Mouse (Mus musculus) embryonic stem cell, embryonic (primary cell): ENCODE results near the gene Dvl2.

Experiments used
- CTCF ChIA-PET, 4 experiments: fragments of 300-600 bp in 2 of 4; fragments of 350-600 bp in 2 of 4; sonication (Branson Sonifier 250); formaldehyde crosslinking; loops; one replicate each; lab custom pipeline; 2022; ENCODE audit warnings: inconsistent platforms in 2 of 4; lab: Charles Lee
- POLR2A ChIA-PET, 4 experiments: fragments of 300-600 bp in 2 of 4; fragments of 350-600 bp in 2 of 4; sonication (Branson Sonifier 250); formaldehyde crosslinking; loops; one replicate each; lab custom pipeline; 2022; ENCODE audit warnings: antibody characterized with exemption in 4 of 4, inconsistent platforms in 1 of 4; lab: Charles Lee

The Dvl2 gene

GRCm38 (mm10) chr11:70010548-70010947 lies 10.2 kb downstream of the Dvl2 start:
- POLR2A ChIA-PET = interaction anchor here in 3 of 4 experiments (0.5 to 14.9 kb wide), 15 partner anchors 8 to 501 kb away, joined by 3 to 151 read pairs (median 6); partner anchors contain the start of genes Dvl2 (in 3 of the 3), Ctdnep1 (in 2 of the 3) and Gabarap (in 1 of the 3)

GRCm38 (mm10) chr11:70010961-70011360 lies 10.6 kb downstream of the Dvl2 start:
- ChIA-PET CTCF (interaction anchor here in 2 of 4 experiments (0.5 to 1.6 kb wide), 3 partner anchors 9 to 17 kb away, joined by 3 to 4 read pairs (median 3); no protein-coding TSS in a partner anchor), POLR2A (interaction anchor here in 3 of 4 experiments (0.6 to 14.9 kb wide), 13 partner anchors 8 to 501 kb away, joined by 3 to 151 read pairs (median 6); partner anchors contain the start of genes Dvl2 (in 3 of the 3), Ctdnep1 (in 2 of the 3) and Gabarap (in 1 of the 3))

More at GRCm38 (mm10) chr11:70010548-70010947, 10.2 kb downstream of the Dvl2 start:
- CTCF ChIA-PET = interaction anchor here in 3 of 4 experiments (0.5 to 1.6 kb wide), 4 partner anchors 9 to 41 kb away, joined by 3 to 5 read pairs (median 4); no protein-coding TSS in a partner anchor

GRCm38 (mm10) chr11:70012931-70013330 lies 12.5 kb downstream of the Dvl2 start:
- ChIA-PET POLR2A (interaction anchor here in 3 of 4 experiments (0.6 to 14.9 kb wide), 11 partner anchors 8 to 92 kb away, joined by 3 to 151 read pairs (median 9); partner anchors contain the start of genes Dvl2 (in 2 of the 3) and Eif5a (in 2 of the 3)), CTCF (interaction anchor here in 2 of 4 experiments (0.5 to 0.6 kb wide), 2 partner anchors 47 to 144 kb away, joined by 4 to 5 read pairs; no protein-coding TSS in a partner anchor)

GRCm38 (mm10) chr11:70013408-70013807 lies 13.0 kb downstream of the Dvl2 start:
- POLR2A ChIA-PET = interaction anchor here (0.6 to 14.9 kb wide), 19 partner anchors 8 to 934 kb away, joined by 3 to 151 read pairs (median 6); partner anchors contain the start of genes Dvl2 (in 2 of the 4), Eif5a (in 2 of the 4), Gabarap (in 2 of the 4) and Ctdnep1 (in 1 of the 4)
- CTCF ChIA-PET = interaction anchor here (0.5 to 3.6 kb wide), 6 partner anchors 8 to 224 kb away, joined by 3 to 29 read pairs (median 6); no protein-coding TSS in a partner anchor

- ChIA-PET POLR2A (interaction anchor here (0.6 to 14.9 kb wide), 25 partner anchors 11 to 935 kb away, joined by 3 to 151 read pairs (median 5); partner anchors contain the start of genes Dvl2 (in 3 of the 4), Ctdnep1 (in 2 of the 4), Eif5a (in 2 of the 4) and Gabarap (in 2 of the 4)), CTCF (interaction anchor here (0.6 to 3.6 kb wide), 8 partner anchors 9 to 1801 kb away, joined by 3 to 29 read pairs (median 6); no protein-coding TSS in a partner anchor)
Measured at GRCm38 (mm10) chr11:70014051-70014450, 13.7 kb downstream of the Dvl2 start.

- POLR2A ChIA-PET = interaction anchor here (0.6 to 14.9 kb wide), 45 partner anchors 8 to 942 kb away, joined by 3 to 151 read pairs (median 4); partner anchors contain the start of genes Dvl2 (in 4 of the 4), Ctdnep1 (in 2 of the 4), Gabarap (in 2 of the 4) and 2810408A11Rik (in 1 of the 4)
- CTCF ChIA-PET = interaction anchor here (0.5 to 3.6 kb wide), 17 partner anchors 9 to 525 kb away, joined by 3 to 29 read pairs (median 3); partner anchors contain the start of genes Gltpd2 (in 1 of the 4), Pld2 (in 1 of the 4) and Slc16a11 (in 1 of the 4)
Measured at GRCm38 (mm10) chr11:70014880-70015558, 14.6 kb downstream of the Dvl2 start, which contains the start of gene Acadvl. Gene Acadvl (minus strand): TSS chr11:70015411.

GRCm38 (mm10) chr11:70015677-70016076 lies 15.3 kb downstream of the Dvl2 start:
- ChIA-PET POLR2A (interaction anchor here (0.6 to 14.9 kb wide), 39 partner anchors 9 to 943 kb away, joined by 3 to 151 read pairs (median 5); partner anchors contain the start of genes Dvl2 (in 3 of the 4), Ctdnep1 (in 2 of the 4), Gabarap (in 2 of the 4) and 2810408A11Rik (in 1 of the 4)), CTCF (interaction anchor here in 3 of 4 experiments (0.5 to 3.6 kb wide), 16 partner anchors 10 to 524 kb away, joined by 3 to 29 read pairs (median 3); partner anchors contain the start of genes Gltpd2 (in 1 of the 3), Pld2 (in 1 of the 3) and Slc16a11 (in 1 of the 3))

GRCm38 (mm10) chr11:70016177-70016576 lies 15.8 kb downstream of the Dvl2 start:
- POLR2A ChIA-PET = interaction anchor here (0.6 to 14.9 kb wide), 13 partner anchors 8 to 96 kb away, joined by 3 to 151 read pairs (median 5); partner anchors contain the start of genes Dvl2 (in 2 of the 4) and Eif5a (in 1 of the 4)
- CTCF ChIA-PET = interaction anchor here in 1 of 4 experiments (3.6 kb wide), 1 partner anchor 11 kb away, joined by 29 read pairs; no protein-coding TSS in a partner anchor

- ChIA-PET POLR2A (interaction anchor here (0.7 to 14.9 kb wide), 14 partner anchors 8 to 522 kb away, joined by 3 to 151 read pairs (median 4); partner anchors contain the start of genes Dvl2 (in 2 of the 4), Eif5a (in 1 of the 4) and Spem1 (in 1 of the 4)), CTCF (interaction anchor here in 1 of 4 experiments (3.6 kb wide), 1 partner anchor 11 kb away, joined by 29 read pairs; no protein-coding TSS in a partner anchor)
Measured at GRCm38 (mm10) chr11:70016669-70017068, 16.3 kb downstream of the Dvl2 start, which contains the start of gene Dlg4. Gene Dlg4 (plus strand): TSS chr11:70016942.

GRCm38 (mm10) chr11:70017199-70017767 lies 16.9 kb downstream of the Dvl2 start:
- ChIA-PET POLR2A (interaction anchor here (0.7 to 14.9 kb wide), 14 partner anchors 9 to 522 kb away, joined by 3 to 151 read pairs (median 4); partner anchors contain the start of genes Dvl2 (in 2 of the 4), Eif5a (in 1 of the 4) and Spem1 (in 1 of the 4)), CTCF (interaction anchor here in 1 of 4 experiments (1.0 kb wide), 1 partner anchor 16 kb away, joined by 4 read pairs; no protein-coding TSS in a partner anchor)

- CTCF ChIA-PET = interaction anchor here in 2 of 4 experiments (0.5 to 1.0 kb wide), 2 partner anchors 17 to 93 kb away, joined by 3 to 4 read pairs; no protein-coding TSS in a partner anchor
- POLR2A ChIA-PET = interaction anchor here in 3 of 4 experiments (0.5 to 14.9 kb wide), 12 partner anchors 7 to 951 kb away, joined by 3 to 151 read pairs (median 4); partner anchors contain the start of genes Dvl2 (in 2 of the 3), Eif5a (in 1 of the 3), Nup88 (in 1 of the 3) and Phf23 (in 1 of the 3)
Measured at GRCm38 (mm10) chr11:70018131-70018990, 18.0 kb downstream of the Dvl2 start.

- POLR2A ChIA-PET = interaction anchor here in 2 of 4 experiments (0.6 to 14.9 kb wide), 8 partner anchors 8 to 272 kb away, joined by 3 to 151 read pairs (median 13); partner anchors contain the start of genes Ctdnep1 (in 2 of the 2), Dvl2 (in 2 of the 2) and Phf23 (in 1 of the 2)
- CTCF ChIA-PET = interaction anchor here in 1 of 4 experiments (0.7 kb wide), 1 partner anchor 696 kb away, joined by 4 read pairs; the partner anchor contains the start of gene Trappc1
Measured at GRCm38 (mm10) chr11:70019495-70020021, 19.2 kb downstream of the Dvl2 start.

GRCm38 (mm10) chr11:70020022-70020631 lies 19.7 kb downstream of the Dvl2 start:
- POLR2A ChIA-PET = interaction anchor here in 2 of 4 experiments (0.6 to 14.9 kb wide), 14 partner anchors 9 to 271 kb away, joined by 3 to 151 read pairs (median 7); partner anchors contain the start of genes Ctdnep1 (in 2 of the 2), Dvl2 (in 2 of the 2), Eif5a (in 1 of the 2) and Elp5 (in 1 of the 2)
- CTCF ChIA-PET = interaction anchor here in 2 of 4 experiments (0.7 to 1.5 kb wide), 6 partner anchors 12 to 696 kb away, joined by 3 to 13 read pairs (median 5); partner anchors contain the start of genes Dvl2 (in 1 of the 2), Slc16a11 (in 1 of the 2) and Trappc1 (in 1 of the 2)

- ChIA-PET CTCF (interaction anchor here (0.6 to 1.5 kb wide), 22 partner anchors 10 to 411 kb away, joined by 3 to 22 read pairs (median 4); partner anchors contain the start of genes Slc16a11 (in 2 of the 4), Cldn7 (in 1 of the 4), Dvl2 (in 1 of the 4) and Tmem102 (in 1 of the 4)), POLR2A (interaction anchor here (0.5 to 14.9 kb wide), 50 partner anchors 8 to 911 kb away, joined by 3 to 151 read pairs (median 4); partner anchors contain the start of genes Ctdnep1 (in 3 of the 4), Dvl2 (in 3 of the 4), Eif5a (in 3 of the 4) and Slc2a4 (in 2 of the 4))
Measured at GRCm38 (mm10) chr11:70020731-70021263, 20.4 kb downstream of the Dvl2 start.
